ENCODE assay signal across 35 mouse cellular contexts in genomic region chr5:115027109-115027508, GRCm38 (mm10). TPM values are rescaled to one million over a fixed set of nuclear protein-coding genes. Genes with fewer than 3 reads are reported as not detected.
DNase-seq lines count a peak whose midpoint lies in the region; ATAC-seq and TF ChIP-seq lines count a peak whose summit lies in the region.
"Had no signal": no experiment of that assay in that cellular context is flagged by ENCODE, and none has a peak within 500 bp of the region (broad histone marks: within the 10 kb centered on the region; RNA-seq: fewer than 3 reads in every experiment).

No protein-coding gene starts in this region.

- H3K4me3 ChIP-seq in heart, adult 2 months = no peak overlapping the region
- no peak overlapping the region for H3K4me3 ChIP-seq in heart, postnatal 0 days (ENCODE audit: low read depth, low read length)
- H3K4me3 ChIP-seq in lung, postnatal 0 days (ENCODE audit: low read depth, low read length) = no peak overlapping the region
- H3K4me3 ChIP-seq in gastrocnemius, adult 2 months = no peak overlapping the region
- H3K4me3 ChIP-seq: erythroblast, embryonic 14.5 days; heart, embryonic 15.5 days; hindbrain, embryonic 12.5 days; intestine, embryonic 15.5 days; left cerebral cortex, adult 2 months; limb, embryonic 12.5 days had no signal

- no peaks in the 10 kb centered on the region for H3K27me3 ChIP-seq in heart, adult 2 months (ENCODE audit: control insufficient read depth, insufficient read depth, low read length)
- no peaks in the 10 kb centered on the region for H3K27me3 ChIP-seq in heart, postnatal 0 days (ENCODE audit: control insufficient read depth, insufficient read depth, low read length)
- no peaks in the 10 kb centered on the region for H3K27me3 ChIP-seq in lung, postnatal 0 days (replicated peaks; ENCODE audit: insufficient read depth, low read length)
- H3K27me3 ChIP-seq: heart, embryonic 15.5 days; hindbrain, embryonic 12.5 days; intestine, embryonic 15.5 days; limb, embryonic 12.5 days had no signal

- H3K9ac ChIP-seq in heart, adult 2 months (ENCODE audit: low read depth, low read length) = no peak overlapping the region
- H3K9ac ChIP-seq in heart, postnatal 0 days (replicated peaks; ENCODE audit: low read depth, low read length) = no peak overlapping the region
- no peak overlapping the region for H3K9ac ChIP-seq in lung, postnatal 0 days (replicated peaks; ENCODE audit: low read depth)
- H3K9ac ChIP-seq: heart, embryonic 15.5 days; hindbrain, embryonic 12.5 days; intestine, embryonic 15.5 days; limb, embryonic 12.5 days had no signal

- no peak overlapping the region for H3K4me2 ChIP-seq in heart, postnatal 0 days (ENCODE audit: low read depth, low read length)
- no peak overlapping the region for H3K4me2 ChIP-seq in lung, postnatal 0 days (replicated peaks; ENCODE audit: low read depth, low read length)
- H3K4me2 ChIP-seq: heart, embryonic 15.5 days; hindbrain, embryonic 12.5 days; intestine, embryonic 15.5 days; limb, embryonic 12.5 days; liver, embryonic 11.5 days had no signal

- no peaks in the 10 kb centered on the region for H3K9me3 ChIP-seq in heart, postnatal 0 days (replicated peaks; ENCODE audit: control insufficient read depth, low read length)
- no peaks in the 10 kb centered on the region for H3K9me3 ChIP-seq in lung, postnatal 0 days (ENCODE audit: low read length)
- H3K9me3 ChIP-seq: heart, embryonic 15.5 days; hindbrain, embryonic 12.5 days; intestine, embryonic 15.5 days; limb, embryonic 12.5 days had no signal

- 0 out of 2 replicates have a peak, but pooled peaks have one; percentile 26 for TF ChIP-seq EP300 in heart, adult 2 months (IDR thresholded peaks at IDR 0.05; ENCODE audit: insufficient read depth, low read depth, low read length)
- TF ChIP-seq EP300 in heart, postnatal 0 days (IDR thresholded peaks at IDR 0.05; ENCODE audit: low read depth) = no peak
- peak; percentile 53; the same call in 1 of the 2 replicates for TF ChIP-seq EP300 in lung, postnatal 0 days (IDR thresholded peaks at IDR 0.05)

- no peak for ATAC-seq in heart, postnatal 0 days (ENCODE audit: insufficient read depth, low read depth)
- no peak for ATAC-seq in lung, postnatal 0 days
- ATAC-seq: forebrain, embryonic 16.5 days; hindbrain, postnatal 0 days; intestine, embryonic 15.5 days had no signal

- peaks cover 21% of the 10 kb centered on the region for H3K4me1 ChIP-seq in heart, adult 2 months (ENCODE audit: control insufficient read depth, insufficient read depth, low read length)
- peaks cover 46% of the 10 kb centered on the region for H3K4me1 ChIP-seq in heart, postnatal 0 days (ENCODE audit: control insufficient read depth, insufficient read depth)
- H3K4me1 ChIP-seq in lung, postnatal 0 days (ENCODE audit: insufficient read depth, low read depth, low read length) = no peaks in the 10 kb centered on the region; the same call in 1 of the 2 replicates

- no peak for TF ChIP-seq POLR2A in heart, adult 2 months (IDR thresholded peaks at IDR 0.05; ENCODE audit: insufficient read depth, low read depth, low read length)

- H3K79me2 ChIP-seq in heart, adult 2 months (replicated peaks; ENCODE audit: control insufficient read depth, insufficient read depth, low read length) = peaks cover 22% of the 10 kb centered on the region

- peaks cover 28% of the 10 kb centered on the region for H3K36me3 ChIP-seq in heart, adult 2 months (ENCODE audit: control insufficient read depth, insufficient read depth, low read length)
- no peaks in the 10 kb centered on the region for H3K36me3 ChIP-seq in heart, postnatal 0 days (replicated peaks; ENCODE audit: control insufficient read depth, insufficient read depth, low read length)
- no peaks in the 10 kb centered on the region for H3K36me3 ChIP-seq in lung, postnatal 0 days (ENCODE audit: insufficient read depth, low read length)
- H3K36me3 ChIP-seq: heart, embryonic 15.5 days; hindbrain, embryonic 12.5 days; intestine, embryonic 15.5 days had no signal

- intact Hi-C loops in heart, adult 2 months (cut with DNase I) = no loop called here
- intact Hi-C loops in heart, postnatal 25 days (cut with DNase I) = no loop called here
- intact Hi-C loops in heart, postnatal 36 days (cut with DNase I) = no loop called here
- intact Hi-C loops in gastrocnemius, adult 2 months (cut with DNase I) = no loop called here

- no peak for TF ChIP-seq CTCF in heart, adult 2 months (IDR thresholded peaks at IDR 0.05)
- TF ChIP-seq CTCF in heart, postnatal 0 days (IDR thresholded peaks at IDR 0.05; ENCODE audit: low read depth) = no peak
- TF ChIP-seq CTCF in lung, postnatal 0 days (IDR thresholded peaks at IDR 0.05) = no peak
- TF ChIP-seq CTCF in gastrocnemius, adult 2 months (IDR thresholded peaks at IDR 0.05) = no peak

- peak in 1 of 2 experiments; percentile 21 for DNase-seq in heart, adult 2 months
- DNase-seq in heart, postnatal 25 days (ENCODE audit: low spot score) = no peak
- DNase-seq in heart, postnatal 0 days (ENCODE audit: low spot score) = no peak
- no peak for DNase-seq in heart, postnatal 36 days
- DNase-seq in lung, postnatal 0 days (ENCODE audit: low spot score) = peak; percentile 22
- no peak for DNase-seq in lung, postnatal 14 days
- DNase-seq in gastrocnemius, adult 2 months = no peak
- DNase-seq: adrenal gland, postnatal 25 days; cerebellum, adult 2 months; cerebellum, postnatal 14 days; kidney, adult 9 months; kidney, postnatal 25 days; lung, adult 2 months; midbrain, embryonic 14.5 days; thymus, adult 2 months; thymus, postnatal 36 days had no signal

- peak overlapping the region; percentile 45 for H3K27ac ChIP-seq in heart, adult 2 months
- peak overlapping the region; percentile 38; the same call in 1 of the 2 replicates for H3K27ac ChIP-seq in heart, postnatal 0 days (ENCODE audit: low read depth)
- no peak overlapping the region for H3K27ac ChIP-seq in lung, postnatal 0 days (ENCODE audit: low read length)
- no peak overlapping the region for H3K27ac ChIP-seq in gastrocnemius, adult 2 months
- H3K27ac ChIP-seq: heart, embryonic 15.5 days; hindbrain, embryonic 12.5 days; hindbrain, postnatal 0 days; intestine, embryonic 15.5 days; left cerebral cortex, adult 2 months; limb, embryonic 12.5 days had no signal

- WGBS in heart, adult 2 months = 24% methylated on average over 3 of the region's 3 CpGs
- WGBS in heart, postnatal 0 days = 38% methylated on average over 3 of the region's 3 CpGs
- WGBS in lung, postnatal 0 days = 64% methylated on average over 3 of the region's 3 CpGs

RNA-seq across cellular contexts. Expression of gene Sppl3, which starts 16.2 kb away (rescaled TPM):
- 10 to 100 TPM; 32.0 to 32.2 TPM for total RNA-seq in heart, adult 2 months (2021)
- polyA plus RNA-seq in heart, adult 2 months (2012; rRNA removed) = 40.8 and 47.9 TPM in 2 replicates
- 10 to 100 TPM; 34.8 to 35.5 TPM for total RNA-seq in heart, postnatal 25 days (2021)
- total RNA-seq in heart, postnatal 0 days (2014; rRNA removed; ENCODE audit: low replicate concordance) = 65.6 and 68.7 TPM in 2 replicates
- polyA plus RNA-seq in heart, postnatal 0 days (2015; fragmentation: Nextera tagmentation; extraction: Ambion mirVana) = 6.8 and 7.2 TPM in 2 replicates
- 10 to 100 TPM; 33.0 to 35.8 TPM for total RNA-seq in heart, postnatal 36 days (2021)
- 16.6 and 22.8 TPM in 2 replicates for polyA plus RNA-seq in lung, postnatal 0 days (2015; fragmentation: Nextera tagmentation; extraction: Ambion mirVana)
- total RNA-seq in gastrocnemius, adult 2 months (2021) = 10 to 100 TPM; 20.1 to 20.8 TPM

RNA-seq across cellular contexts. Expression of gene Hnf1a, which starts 56.2 kb away (rescaled TPM):
- total RNA-seq in heart, adult 2 months (2021) = not detected
- polyA plus RNA-seq in heart, adult 2 months (2012; rRNA removed) = not detected in 2 replicates
- total RNA-seq in heart, postnatal 25 days (2021) = not detected
- total RNA-seq in heart, postnatal 0 days (2014; rRNA removed; ENCODE audit: low replicate concordance) = not detected in 2 replicates
- not detected in 2 replicates for polyA plus RNA-seq in heart, postnatal 0 days (2015; fragmentation: Nextera tagmentation; extraction: Ambion mirVana)
- total RNA-seq in heart, postnatal 36 days (2021) = not detected
- not detected in 2 replicates for polyA plus RNA-seq in lung, postnatal 0 days (2015; fragmentation: Nextera tagmentation; extraction: Ambion mirVana)
- not detected for total RNA-seq in gastrocnemius, adult 2 months (2021)
- total RNA-seq: adrenal gland, adult 18-20 months; adrenal gland, postnatal 25 days; gastrocnemius, adult 8-10 months; gastrocnemius, postnatal 4 days; hindbrain, postnatal 0 days; layer of hippocampus, adult 18-20 months; layer of hippocampus, postnatal 10 days; left cerebral cortex, adult 2 months; left cerebral cortex, postnatal 25 days; monocyte, adult 5-6 weeks had no signal
- polyA plus RNA-seq: brain, embryonic 14.5 days; cortical plate, adult 2 months; forebrain, embryonic 11.5 days; limb, embryonic 12.5 days; lung, adult 2 months; midbrain, embryonic 14.5 days had no signal

Comparison
In these comparisons a context has a peak if more than half of its experiments do, and no peak if none do; other contexts are left out.
1. H3K27ac ChIP-seq: peak in heart, adult 2 months (single experiment) and heart, postnatal 0 days (single experiment); none in lung, postnatal 0 days (single experiment) and gastrocnemius, adult 2 months (single experiment).